Mouse (Mus musculus) forebrain, embryonic 11.5 days (tissue): Measurements from ENCODE around the gene Chchd1. TPM values are rescaled to one million over a fixed set of nuclear protein-coding genes. Genes with fewer than 3 reads are reported as not detected.
A peak's percentile ranks its signal among the peaks of the same experiment; 100 is the strongest.

Source experiments
- ATAC-seq: fragments of 200-750 bp; cut with Nextera tagmentation; replicated peaks from 2 replicates; pipeline ENCODE4 v1.8.0; 2017; ENCODE audit warnings: moderate TSS enrichment; ENCODE audit not compliant: low FRiP score
- DNase-seq: peaks from one replicate; pipeline ENCODE4 v3.0.0-alpha.2; 2017; ENCODE audit warnings: low spot score
- H3K27ac ChIP-seq: fragments of 300-500 bp; sonication (generic); 2 replicates; pipeline ENCODE4 v1.5.1; 2014; ENCODE audit warnings: low read depth, low read length
- H3K27me3 ChIP-seq: fragments of 300-500 bp; sonication (generic); 2 replicates; pipeline ENCODE4 v1.6.1; 2014; ENCODE audit warnings: mild to moderate bottlenecking, low read length, mixed read lengths; ENCODE audit not compliant: control insufficient read depth, insufficient read depth
- H3K36me3 ChIP-seq: fragments of 300-500 bp; sonication (generic); 2 replicates; pipeline ENCODE4 v1.6.1; 2014; ENCODE audit warnings: mild to moderate bottlenecking, low read length, moderate library complexity, mixed read lengths; ENCODE audit not compliant: control insufficient read depth, insufficient read depth
- H3K4me1 ChIP-seq: fragments of 300-500 bp; sonication (generic); replicated peaks from 2 replicates; pipeline ENCODE4 v1.6.1; 2014; ENCODE audit warnings: low read length, mixed read lengths; ENCODE audit not compliant: control insufficient read depth, insufficient read depth
- H3K4me2 ChIP-seq: fragments of 300-500 bp; sonication (generic); 2 replicates; pipeline ENCODE4 v1.6.1; 2014; ENCODE audit warnings: low read depth, mild to moderate bottlenecking, low read length, moderate library complexity, mixed read lengths; ENCODE audit not compliant: severe bottlenecking
- H3K4me3 ChIP-seq: fragments of 300-500 bp; sonication (generic); 2 replicates; pipeline ENCODE4 v1.5.1; 2014; ENCODE audit warnings: low read depth, low read length
- H3K9ac ChIP-seq: fragments of 300-500 bp; sonication (generic); 2 replicates; pipeline ENCODE4 v1.6.1; 2014; ENCODE audit warnings: low read length
- H3K9me3 ChIP-seq: fragments of 300-500 bp; sonication (generic); 2 replicates; pipeline ENCODE4 v1.6.1; 2016; ENCODE audit warnings: low read length, mixed read lengths; ENCODE audit not compliant: control insufficient read depth
- WGBS: fragments of 180-500 bp; shearing (Covaris S2); extraction: QIAGEN DNeasy Blood & Tissue Kit; methylation state at CpG from one replicate; pipeline ENCODE4 v1.1.7; 2014; 5-methylcytosine and 5-hydroxymethylcytosine counted together
- polyA plus RNA-seq: library from polyadenylated mRNA; unstranded; fragments of >200 nt; fragmentation: Nextera tagmentation; extraction: Ambion mirVana; gene quantifications from 2 replicates; pipeline ENCODE4 v1.2.1, GENCODE M21; 2014

Gene Chchd1
- polyA plus RNA-seq, 1 experiment from 2014 or later, result 256 TPM

DNA sequence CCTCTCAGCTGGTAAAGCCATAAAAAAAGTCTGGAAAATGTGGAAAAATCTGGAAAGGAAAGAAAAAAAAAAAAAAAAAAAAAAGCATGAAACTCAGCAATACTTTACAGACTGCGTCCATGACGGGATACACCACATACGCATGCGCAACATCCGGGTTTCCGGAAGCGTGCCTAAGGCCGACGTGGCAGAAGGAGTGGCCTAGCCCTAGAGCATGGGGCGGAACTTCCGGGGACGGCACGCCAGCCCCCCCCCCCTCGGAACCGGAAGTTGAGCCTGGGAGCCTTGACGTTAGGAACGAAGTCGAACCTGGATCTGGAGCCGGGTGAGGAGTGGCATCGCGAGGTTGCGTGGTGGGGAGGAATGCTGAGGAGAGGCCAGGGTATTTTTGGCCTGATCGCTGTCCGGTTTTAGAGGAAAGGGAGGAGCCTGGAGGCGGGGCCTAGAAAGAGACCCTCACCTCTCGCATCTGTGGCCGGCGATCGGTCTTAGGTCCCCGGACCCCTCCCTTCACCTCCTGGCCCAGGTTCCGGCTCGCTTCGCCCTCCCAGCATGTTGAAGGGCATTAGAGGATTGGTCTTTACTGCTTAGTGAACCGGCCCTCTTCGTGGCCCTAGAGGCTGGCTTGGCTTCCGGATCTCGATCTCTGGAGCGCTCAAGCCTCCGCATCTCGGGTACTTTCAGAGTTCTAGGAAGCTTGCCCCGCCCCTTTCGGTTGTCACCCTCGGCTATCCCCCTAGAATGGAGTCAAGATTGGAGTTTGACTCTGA lies 28.6 kb upstream of the Chchd1 start, which contains the start of gene Sec24c:
Gene Sec24c (plus strand): TSS at position 245 of the 770 bp plus-strand sequence.
- ATAC-seq (peak; percentile 98), DNase-seq (peak; percentile 99)
- Histone ChIP-seq H3K27me3 (no peaks in the 10 kb centered on the region), H3K4me2 (peak within 1 kb of the TSS; percentile 62), H3K27ac (peak within 1 kb of the TSS; percentile 76), H3K36me3 (no peaks in the 10 kb centered on the region; the same call in 1 of the 2 replicates), H3K4me1 (no peaks in the 10 kb centered on the region), H3K4me3 (peak within 1 kb of the TSS; percentile 82), H3K9me3 (no peaks in the 10 kb centered on the region), H3K9ac (peak within 1 kb of the TSS; percentile 74)
- under 1% methylated on average over 39 of the region's 43 CpGs for WGBS

DNA sequence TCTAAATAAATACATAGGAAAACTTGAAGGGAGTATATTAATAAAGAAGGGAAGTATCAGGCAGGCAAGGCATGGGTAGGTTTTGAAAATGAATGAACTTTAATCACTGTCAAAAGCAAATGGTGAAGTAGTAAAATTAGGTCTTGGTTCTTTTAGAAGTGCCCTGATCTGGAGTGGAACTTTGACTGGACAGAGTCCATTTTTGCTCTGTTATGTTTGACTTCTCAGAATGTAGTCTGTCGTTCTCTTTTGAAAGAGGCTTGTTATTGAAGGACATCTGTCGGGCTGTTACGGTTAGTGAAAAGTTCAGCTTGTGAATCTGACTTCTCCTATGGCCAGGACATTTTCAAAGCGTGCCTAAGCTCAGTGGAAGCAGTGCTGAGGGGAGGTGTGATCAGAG lies 24.9 kb upstream of the Chchd1 start:
- Histone ChIP-seq H3K27ac (no peak overlapping the region), H3K27me3 (no peaks in the 10 kb centered on the region), H3K9me3 (no peaks in the 10 kb centered on the region), H3K4me2 (no peak overlapping the region), H3K4me1 (no peaks in the 10 kb centered on the region), H3K36me3 (peaks cover 5% of the 10 kb centered on the region; the same call in 1 of the 2 replicates), H3K4me3 (no peak overlapping the region), H3K9ac (no peak overlapping the region)
- WGBS, result 94% methylated on average over 4 of the region's 4 CpGs
- no peak for ATAC-seq
- no peak for DNase-seq

- peaks cover 12% of the 10 kb centered on the region; the same call in 1 of the 2 replicates for H3K36me3 ChIP-seq
- no peak overlapping the region for H3K4me3 ChIP-seq
- H3K9ac ChIP-seq, result no peak overlapping the region
- WGBS, result 94% methylated on average over 2 of the region's 2 CpGs
- H3K4me2 ChIP-seq, result no peak overlapping the region
- no peak overlapping the region for H3K27ac ChIP-seq
- no peaks in the 10 kb centered on the region for H3K9me3 ChIP-seq
- ATAC-seq (no peak), DNase-seq (no peak)
- no peaks in the 10 kb centered on the region for H3K27me3 ChIP-seq
- H3K4me1 ChIP-seq, result no peaks in the 10 kb centered on the region
Measured at GRCm38 (mm10) chr14:20681742-20682141, 21.1 kb upstream of the Chchd1 start.

GRCm38 (mm10) chr14:20682498-20682897 lies 20.3 kb upstream of the Chchd1 start:
- WGBS, result 85% methylated on average over 3 of the region's 3 CpGs
- Histone ChIP-seq H3K4me3 (no peak overlapping the region), H3K9me3 (no peaks in the 10 kb centered on the region), H3K4me2 (no peak overlapping the region), H3K36me3 (peaks cover 12% of the 10 kb centered on the region; the same call in 1 of the 2 replicates), H3K9ac (no peak overlapping the region), H3K27me3 (no peaks in the 10 kb centered on the region), H3K4me1 (no peaks in the 10 kb centered on the region), H3K27ac (no peak overlapping the region)
- ATAC-seq, result no peak
- no peak for DNase-seq

DNA sequence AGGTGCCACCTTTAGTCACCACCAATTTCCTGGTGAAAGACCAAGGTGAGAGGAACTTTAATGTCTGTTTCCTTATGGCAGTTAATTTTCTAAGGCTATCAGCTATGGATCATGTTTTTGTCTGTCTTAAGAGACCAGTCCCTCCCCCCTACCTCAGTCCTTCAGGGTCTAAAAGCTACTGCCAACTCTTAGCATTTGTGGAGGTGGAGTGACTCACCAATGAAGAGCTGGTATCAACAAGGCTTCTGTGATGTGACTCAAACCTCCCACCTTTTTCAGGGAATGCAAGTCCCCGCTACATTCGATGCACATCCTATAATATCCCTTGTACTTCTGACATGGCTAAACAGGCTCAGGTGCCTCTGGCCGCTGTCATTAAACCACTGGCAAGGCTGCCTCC lies 16.2 kb upstream of the Chchd1 start:
- Histone ChIP-seq H3K4me3 (no peak overlapping the region), H3K4me2 (no peak overlapping the region), H3K4me1 (no peaks in the 10 kb centered on the region), H3K27ac (no peak overlapping the region), H3K36me3 (peaks cover 14% of the 10 kb centered on the region), H3K27me3 (no peaks in the 10 kb centered on the region), H3K9me3 (no peaks in the 10 kb centered on the region), H3K9ac (no peak overlapping the region)
- WGBS, result 97% methylated on average over 3 of the region's 3 CpGs
- DNase-seq, result no peak
- no peak for ATAC-seq

GRCm38 (mm10) chr14:20689009-20689408 lies 13.8 kb upstream of the Chchd1 start:
- ATAC-seq (no peak), DNase-seq (no peak)
- no peak overlapping the region for H3K4me2 ChIP-seq
- no peak overlapping the region for H3K9ac ChIP-seq
- no peak overlapping the region for H3K4me3 ChIP-seq
- peaks cover 10% of the 10 kb centered on the region for H3K36me3 ChIP-seq
- no peaks in the 10 kb centered on the region for H3K4me1 ChIP-seq
- no peaks in the 10 kb centered on the region for H3K27me3 ChIP-seq
- H3K9me3 ChIP-seq, result no peaks in the 10 kb centered on the region
- 89% methylated on average over 2 of the region's 2 CpGs for WGBS
- no peak overlapping the region for H3K27ac ChIP-seq

DNA sequence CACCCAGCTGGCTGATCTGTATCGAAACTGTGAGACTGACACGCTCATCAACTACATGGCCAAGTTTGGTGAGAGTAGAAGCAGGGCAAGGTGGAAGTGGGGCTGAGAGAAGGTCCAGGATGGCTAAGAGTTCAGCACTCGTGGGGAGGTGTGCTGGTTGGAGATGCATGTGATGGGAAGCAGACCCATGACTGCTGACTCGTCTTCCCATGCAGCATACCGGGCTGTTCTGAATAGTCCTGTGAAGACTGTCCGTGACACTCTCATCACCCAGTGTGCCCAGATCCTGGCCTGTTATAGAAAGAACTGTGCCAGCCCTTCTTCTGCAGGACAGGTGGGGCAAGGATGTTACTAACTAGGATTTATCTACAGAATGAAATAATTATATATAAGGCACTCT lies 11.0 kb upstream of the Chchd1 start:
- H3K27ac ChIP-seq, result no peak overlapping the region
- 88% methylated on average over 6 of the region's 6 CpGs for WGBS
- no peak for DNase-seq
- no peak overlapping the region for H3K4me2 ChIP-seq
- H3K4me3 ChIP-seq, result no peak overlapping the region
- no peak overlapping the region for H3K9ac ChIP-seq
- no peaks in the 10 kb centered on the region; the same call in 1 of the 2 replicates for H3K27me3 ChIP-seq
- H3K36me3 ChIP-seq, result peaks cover 9% of the 10 kb centered on the region
- H3K9me3 ChIP-seq, result no peaks in the 10 kb centered on the region
- H3K4me1 ChIP-seq, result peaks cover 8% of the 10 kb centered on the region
- no peak for ATAC-seq

DNA sequence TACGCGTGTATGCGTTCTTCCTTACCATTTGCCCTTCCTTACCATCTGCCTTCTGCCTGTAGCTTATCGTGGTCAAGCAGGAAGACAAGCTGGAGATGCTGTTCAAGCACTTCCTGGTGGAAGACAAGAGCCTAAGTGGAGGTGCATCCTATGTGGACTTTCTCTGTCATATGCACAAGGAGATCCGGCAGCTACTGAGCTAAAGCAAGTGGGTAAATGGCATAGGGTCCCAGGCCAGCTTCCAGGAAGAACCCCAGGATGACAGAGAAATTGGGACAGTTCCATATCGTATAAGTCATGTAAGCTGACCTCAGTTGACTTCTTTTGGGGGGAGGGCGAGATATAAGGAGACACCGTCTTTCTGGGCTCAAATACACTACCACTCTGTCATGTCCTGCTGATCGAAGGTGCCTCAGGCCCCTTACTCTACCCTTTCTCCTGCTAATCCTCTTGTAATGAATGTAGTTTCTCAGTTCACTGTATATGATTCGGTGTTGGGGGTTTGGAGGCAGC lies 9.2 kb upstream of the Chchd1 start:
- no peak overlapping the region for H3K27ac ChIP-seq
- H3K4me1 ChIP-seq, result peaks cover 10% of the 10 kb centered on the region
- no peaks in the 10 kb centered on the region; the same call in 1 of the 2 replicates for H3K27me3 ChIP-seq
- H3K4me3 ChIP-seq, result no peak overlapping the region
- H3K4me2 ChIP-seq, result no peak overlapping the region
- ATAC-seq (no peak), DNase-seq (no peak)
- peaks cover 6% of the 10 kb centered on the region for H3K36me3 ChIP-seq
- no peak overlapping the region for H3K9ac ChIP-seq
- 93% methylated on average over 10 of the region's 10 CpGs for WGBS
- H3K9me3 ChIP-seq, result no peaks in the 10 kb centered on the region
